Mouse (Mus musculus) CH12.LX (cell line): ENCODE measurements around the gene Podnl1. TPM values are rescaled to one million over a fixed set of nuclear protein-coding genes. Genes with fewer than 3 reads are reported as not detected.

Experiments used
- polyA plus RNA-seq: library from polyadenylated mRNA; unstranded; fragments of >175 nt; gene quantifications from 2 replicates; pipeline ENCODE4 v1.2.1, GENCODE M21; 2012; ENCODE audit warnings: low read depth; ENCODE audit not compliant: insufficient read length
- total RNA-seq, 2 experiments: library from RNA; depleted of rRNA; stranded (reverse); fragments of 300-350 nt in 1 of 2; fragments of >200 nt in 1 of 2; gene quantifications; 2 replicates each; pipeline ENCODE4 v1.2.3; 2012 to 2014

The Podnl1 gene
- total and polyA plus RNA-seq, 3 experiments, result 0.98 to 2.8 (median 2.0) TPM

Other genes with a start within 250 kb of the Podnl1 start
- gene Adgrl1, start 225.9 kb upstream of the Podnl1 start, total RNA-seq (2012; rRNA removed), result 12.5 and 14.8 TPM in 2 replicates
- gene Adgrl1, start 225.9 kb upstream of the Podnl1 start, total RNA-seq (2014; rRNA removed), result 3.5 and 4.4 TPM in 2 replicates
- gene Adgrl1, start 225.9 kb upstream of the Podnl1 start, polyA plus RNA-seq, result 9.7 and 14.5 TPM in 2 replicates
- gene Gm10644, start 170.8 kb upstream of the Podnl1 start, total RNA-seq (2012; rRNA removed), result 1.1 and 1.7 TPM in 2 replicates
- 0.58 TPM in 2 replicates for gene Gm10644, start 170.8 kb upstream of the Podnl1 start, total RNA-seq (2014; rRNA removed)
- gene Gm10644, start 170.8 kb upstream of the Podnl1 start, polyA plus RNA-seq, result 0.44 and 0.72 TPM in 2 replicates
- 71.1 and 94.5 TPM in 2 replicates for gene Asf1b, start 170.5 kb upstream of the Podnl1 start, total RNA-seq (2012; rRNA removed)
- 58.9 and 62.2 TPM in 2 replicates for gene Asf1b, start 170.5 kb upstream of the Podnl1 start, total RNA-seq (2014; rRNA removed)
- gene Asf1b, start 170.5 kb upstream of the Podnl1 start, polyA plus RNA-seq, result 86.3 and 101 TPM in 2 replicates
- gene Prkaca, start 153.0 kb upstream of the Podnl1 start, total RNA-seq (2012; rRNA removed), result 16.9 and 18.5 TPM in 2 replicates
- gene Prkaca, start 153.0 kb upstream of the Podnl1 start, total RNA-seq (2014; rRNA removed), result 14.0 and 14.7 TPM in 2 replicates
- 23.4 and 27.3 TPM in 2 replicates for gene Prkaca, start 153.0 kb upstream of the Podnl1 start, polyA plus RNA-seq
- gene Samd1, start 128.3 kb upstream of the Podnl1 start, total RNA-seq (2012; rRNA removed), result 54.5 and 62.6 TPM in 2 replicates
- 37.4 and 42.3 TPM in 2 replicates for gene Samd1, start 128.3 kb upstream of the Podnl1 start, total RNA-seq (2014; rRNA removed)
- gene Samd1, start 128.3 kb upstream of the Podnl1 start, polyA plus RNA-seq, result 38.9 and 42.1 TPM in 2 replicates
- 0.38 and 0.80 TPM in 2 replicates for gene 1700067K01Rik, start 124.5 kb upstream of the Podnl1 start, total RNA-seq (2012; rRNA removed)
- not detected in 2 replicates for gene 1700067K01Rik, start 124.5 kb upstream of the Podnl1 start, total RNA-seq (2014; rRNA removed)
- 0.55 and 0.67 TPM in 2 replicates for gene 1700067K01Rik, start 124.5 kb upstream of the Podnl1 start, polyA plus RNA-seq
- gene 2210011C24Rik, start 113.8 kb upstream of the Podnl1 start, total RNA-seq (2012; rRNA removed), result not detected in 2 replicates
- not detected in 2 replicates for gene 2210011C24Rik, start 113.8 kb upstream of the Podnl1 start, total RNA-seq (2014; rRNA removed)
- not detected in 2 replicates for gene 2210011C24Rik, start 113.8 kb upstream of the Podnl1 start, polyA plus RNA-seq
- 0.13 TPM in 2 replicates for gene Palm3, start 104.5 kb upstream of the Podnl1 start, total RNA-seq (2012; rRNA removed)
- gene Palm3, start 104.5 kb upstream of the Podnl1 start, total RNA-seq (2014; rRNA removed), result 0.12 and 0.16 TPM in 2 replicates
- 0.44 and 0.77 TPM in 2 replicates for gene Palm3, start 104.5 kb upstream of the Podnl1 start, polyA plus RNA-seq
- 0.97 and 1.4 TPM in 2 replicates for gene Il27ra, start 83.4 kb upstream of the Podnl1 start, total RNA-seq (2012; rRNA removed)
- gene Il27ra, start 83.4 kb upstream of the Podnl1 start, total RNA-seq (2014; rRNA removed), result 2.1 and 2.3 TPM in 2 replicates
- gene Il27ra, start 83.4 kb upstream of the Podnl1 start, polyA plus RNA-seq, result 2.4 and 3.0 TPM in 2 replicates
- gene Rln3, start 81.0 kb upstream of the Podnl1 start, total RNA-seq (2012; rRNA removed), result not detected in 2 replicates
- gene Rln3, start 81.0 kb upstream of the Podnl1 start, total RNA-seq (2014; rRNA removed), result not detected in 2 replicates
- not detected in 2 replicates for gene Rln3, start 81.0 kb upstream of the Podnl1 start, polyA plus RNA-seq
- gene Gm10643, start 60.9 kb upstream of the Podnl1 start, total RNA-seq (2012; rRNA removed), result 0.55 and 0.76 TPM in 2 replicates
- gene Gm10643, start 60.9 kb upstream of the Podnl1 start, total RNA-seq (2014; rRNA removed), result 0.39 and 0.42 TPM in 2 replicates
- 0.14 TPM in 1 of 2 replicates, not detected in the other for gene Gm10643, start 60.9 kb upstream of the Podnl1 start, polyA plus RNA-seq
- 9.9 and 10.8 TPM in 2 replicates for gene Rfx1, start 59.2 kb upstream of the Podnl1 start, total RNA-seq (2012; rRNA removed)
- gene Rfx1, start 59.2 kb upstream of the Podnl1 start, total RNA-seq (2014; rRNA removed), result 3.2 and 3.5 TPM in 2 replicates
- gene Rfx1, start 59.2 kb upstream of the Podnl1 start, polyA plus RNA-seq, result 10.7 and 13.1 TPM in 2 replicates
- gene Dcaf15, start 21.2 kb upstream of the Podnl1 start, total RNA-seq (2012; rRNA removed), result 44.3 and 47.9 TPM in 2 replicates
- 38.5 and 39.3 TPM in 2 replicates for gene Dcaf15, start 21.2 kb upstream of the Podnl1 start, total RNA-seq (2014; rRNA removed)
- 48.3 and 50.7 TPM in 2 replicates for gene Dcaf15, start 21.2 kb upstream of the Podnl1 start, polyA plus RNA-seq
- 7.8 and 8.2 TPM in 2 replicates for gene Cc2d1a, start 21.9 kb downstream of the Podnl1 start, total RNA-seq (2012; rRNA removed)
- 2.5 and 2.8 TPM in 2 replicates for gene Cc2d1a, start 21.9 kb downstream of the Podnl1 start, total RNA-seq (2014; rRNA removed)
- gene Cc2d1a, start 21.9 kb downstream of the Podnl1 start, polyA plus RNA-seq, result 10.5 and 11.4 TPM in 2 replicates
- 0.04 TPM in 1 of 2 replicates, not detected in the other for gene 4930432K21Rik, start 22.0 kb downstream of the Podnl1 start, total RNA-seq (2012; rRNA removed)
- 0.09 TPM in 1 of 2 replicates, not detected in the other for gene 4930432K21Rik, start 22.0 kb downstream of the Podnl1 start, total RNA-seq (2014; rRNA removed)
- not detected in 2 replicates for gene 4930432K21Rik, start 22.0 kb downstream of the Podnl1 start, polyA plus RNA-seq
- not detected in 2 replicates for gene Nanos3, start 59.2 kb downstream of the Podnl1 start, total RNA-seq (2012; rRNA removed)
- not detected in 2 replicates for gene Nanos3, start 59.2 kb downstream of the Podnl1 start, total RNA-seq (2014; rRNA removed)
- not detected in 2 replicates for gene Nanos3, start 59.2 kb downstream of the Podnl1 start, polyA plus RNA-seq
- gene Zswim4, start 111.1 kb downstream of the Podnl1 start, total RNA-seq (2012; rRNA removed), result 6.3 and 9.7 TPM in 2 replicates
- gene Zswim4, start 111.1 kb downstream of the Podnl1 start, total RNA-seq (2014; rRNA removed), result 4.7 and 4.9 TPM in 2 replicates
- gene Zswim4, start 111.1 kb downstream of the Podnl1 start, polyA plus RNA-seq, result 6.5 and 9.1 TPM in 2 replicates
- 225 and 266 TPM in 2 replicates for gene D8Ertd738e, start 123.7 kb downstream of the Podnl1 start, total RNA-seq (2012; rRNA removed)
- gene D8Ertd738e, start 123.7 kb downstream of the Podnl1 start, total RNA-seq (2014; rRNA removed), result 213 and 228 TPM in 2 replicates
- gene D8Ertd738e, start 123.7 kb downstream of the Podnl1 start, polyA plus RNA-seq, result 217 and 262 TPM in 2 replicates
- gene Mri1, start 131.3 kb downstream of the Podnl1 start, total RNA-seq (2012; rRNA removed), result 51.6 and 58.6 TPM in 2 replicates
- gene Mri1, start 131.3 kb downstream of the Podnl1 start, total RNA-seq (2014; rRNA removed), result 79.7 and 102 TPM in 2 replicates
- gene Mri1, start 131.3 kb downstream of the Podnl1 start, polyA plus RNA-seq, result 62.1 and 70.8 TPM in 2 replicates
- gene Ccdc130, start 144.4 kb downstream of the Podnl1 start, total RNA-seq (2012; rRNA removed), result 7.8 and 13.2 TPM in 2 replicates
- gene Ccdc130, start 144.4 kb downstream of the Podnl1 start, total RNA-seq (2014; rRNA removed), result 5.7 and 6.0 TPM in 2 replicates
- 10.7 and 13.0 TPM in 2 replicates for gene Ccdc130, start 144.4 kb downstream of the Podnl1 start, polyA plus RNA-seq